Mouse (Mus musculus) kidney, adult 2 months (tissue): ENCODE results near the gene Slc35b2.

Experiments used
- CTCF ChIP-seq: fragments of 200-500 bp; conservative IDR thresholded peaks from 2 replicates; pipeline ENCODE4 v1.5.1; 2011; ENCODE audit warnings: low read depth, mild to moderate bottlenecking, control low read depth, low read length, moderate library complexity, mixed read lengths; ENCODE audit not compliant: insufficient read depth, insufficient read length
- POLR2A ChIP-seq: fragments of 200-500 bp; IDR thresholded peaks from one replicate; pipeline ENCODE4 v1.6.1; 2011; ENCODE audit warnings: low read depth, low read length, control low read depth

GRCm38 (mm10) chr17:45581567-45581983 lies 17.9 kb downstream of the Slc35b2 start:
- TF ChIP-seq CTCF (peak; percentile 76), POLR2A (no peak)
